Mouse (Mus musculus) c-Kit-positive CD71-negative TER-119-negative erythroid progenitor cells, embryonic 14.5 days (primary cell): ENCODE data around the gene Gp9.
"Not testable (repeated sequence)": the region's sequence is repeated elsewhere in the genome, so short reads cannot be mapped to it uniquely, and the experiment has no call there.

Experiments
- DNase-seq: peaks from one replicate; pipeline ENCODE4 v3.0.0-alpha.2; 2013; ENCODE audit warnings: low read depth

The Gp9 gene

DNA sequence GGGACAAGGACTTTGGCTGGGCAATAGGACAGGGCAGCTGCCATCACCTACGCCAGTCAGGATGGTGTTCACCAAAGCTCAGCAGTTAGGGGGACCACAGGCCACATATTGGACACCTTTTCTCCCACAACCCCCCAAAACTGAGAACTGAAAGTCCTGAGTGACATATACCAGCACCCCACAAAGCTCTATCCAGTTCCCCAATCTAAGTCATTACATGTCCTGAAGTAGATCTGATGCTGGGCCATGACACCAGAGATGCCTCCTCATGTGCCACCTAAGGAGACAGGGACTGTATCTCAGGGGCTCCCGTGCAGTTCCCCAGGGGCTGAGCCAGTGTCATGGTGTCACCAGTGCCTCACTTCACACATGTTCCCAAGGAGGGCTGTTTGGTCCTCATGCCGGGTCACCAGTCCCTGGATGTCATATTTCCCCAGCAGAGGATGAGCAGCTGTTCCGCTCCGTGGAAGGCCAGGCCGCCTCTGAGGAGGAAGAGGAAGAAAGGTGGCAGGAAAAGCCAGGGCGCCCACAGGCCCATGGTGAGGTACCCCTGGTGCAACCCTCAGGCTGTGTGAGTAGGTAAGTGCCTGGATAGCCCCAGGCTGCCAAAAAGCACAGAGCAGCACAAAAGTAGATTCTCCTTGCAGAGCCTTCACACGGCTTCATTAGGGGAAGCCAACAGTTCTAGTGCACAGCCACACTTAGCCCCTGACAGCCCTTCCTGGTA, 27.5 kb upstream of the Gp9 start:
- DNase-seq = no peak

DNA sequence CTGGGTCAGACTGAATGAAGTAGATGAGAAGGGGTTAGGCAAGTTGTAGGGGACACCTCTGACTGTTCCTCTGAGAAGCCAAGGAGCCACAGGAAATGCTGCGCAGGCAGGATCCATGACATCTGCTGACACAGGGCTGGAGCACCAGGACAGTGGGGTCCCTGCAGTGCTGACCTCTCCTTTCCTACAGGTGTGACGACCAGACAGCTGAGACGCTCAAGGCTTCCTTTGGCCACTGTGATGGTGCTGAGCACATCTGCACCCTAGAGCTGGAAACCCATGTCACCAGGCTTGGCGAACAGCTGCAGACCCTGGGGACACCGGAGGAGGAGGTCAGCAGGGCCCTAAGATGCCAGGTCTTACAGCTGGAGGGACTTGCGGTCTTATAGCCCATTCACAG, 26.3 kb upstream of the Gp9 start:
- DNase-seq = no peak

DNA sequence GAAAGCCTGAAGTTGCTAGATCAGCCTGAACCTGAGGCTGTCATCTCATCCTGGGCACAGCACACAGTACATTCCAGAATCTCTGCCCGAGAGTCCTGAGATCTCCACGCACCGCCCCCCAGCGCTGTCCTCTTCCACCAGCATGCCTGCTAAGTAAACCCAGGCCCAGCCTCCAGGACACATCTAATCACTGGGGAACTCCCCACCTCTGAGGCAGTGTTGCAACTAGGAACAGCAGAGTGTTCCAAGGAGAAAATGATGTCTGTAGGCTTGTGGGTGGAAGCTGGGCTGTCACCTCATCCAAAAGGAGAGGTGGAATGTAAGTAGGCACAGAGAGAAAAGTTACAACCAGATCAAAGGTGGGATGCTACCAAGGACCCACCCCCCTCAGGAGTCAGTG, 22.7 kb upstream of the Gp9 start:
- no peak for DNase-seq

DNA sequence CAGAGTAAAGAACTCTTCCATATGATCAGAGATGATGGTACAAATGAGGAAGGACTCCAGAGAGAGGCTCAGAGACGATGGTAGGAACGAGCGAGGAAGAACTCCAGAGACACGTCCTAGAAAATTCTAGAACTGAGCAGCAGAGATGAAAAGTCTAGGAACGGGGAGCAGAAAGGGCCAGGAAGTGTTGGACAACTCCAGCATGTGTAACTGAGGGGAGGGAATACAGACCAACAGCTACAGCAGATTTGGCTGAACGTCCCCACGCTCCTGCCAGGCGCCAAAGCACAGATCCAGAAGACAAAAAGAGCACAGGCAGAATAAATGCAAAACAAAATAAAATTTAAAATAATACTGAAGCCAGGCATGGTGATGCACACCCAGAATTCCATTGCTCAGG, 21.0 kb upstream of the Gp9 start:
- DNase-seq = no peak

DNA sequence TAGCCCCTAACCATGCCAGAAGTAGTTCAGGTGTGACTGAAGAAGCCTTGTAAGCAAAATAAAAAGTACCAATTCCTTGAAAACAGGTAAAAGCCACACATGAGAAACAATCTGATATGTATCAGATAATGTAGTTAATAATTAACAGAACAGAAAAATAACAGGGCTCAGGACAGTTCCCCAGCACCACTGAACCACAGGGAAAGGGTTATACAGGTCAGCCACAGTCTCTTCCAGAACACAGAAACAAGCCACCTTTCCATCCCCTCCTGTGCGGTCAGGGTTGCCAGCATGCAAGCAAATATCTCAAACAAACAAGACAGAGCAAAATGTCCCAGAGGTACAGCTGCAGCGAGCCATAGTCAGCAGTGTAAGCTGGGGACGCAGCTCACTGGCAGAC, 18.5 kb upstream of the Gp9 start:
- DNase-seq = no peak

DNA sequence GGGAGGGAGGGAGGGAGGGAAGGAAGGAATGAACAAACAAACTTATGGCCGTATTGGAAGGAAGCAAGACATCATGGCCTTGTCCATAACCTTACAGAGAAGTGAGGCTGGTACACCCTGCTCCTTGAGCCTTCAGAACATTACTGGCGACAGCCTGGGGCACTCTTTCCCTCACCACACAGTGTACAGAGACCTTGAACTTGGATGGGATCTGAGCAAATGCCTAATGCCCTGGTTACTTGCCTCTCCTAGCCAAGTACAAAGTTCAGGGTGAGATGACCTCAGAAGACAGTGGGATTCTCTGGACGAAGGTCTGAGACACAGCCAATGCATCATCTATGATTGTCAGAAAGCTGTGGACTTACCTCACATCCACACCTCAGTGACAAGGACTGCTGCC, 18.0 kb upstream of the Gp9 start:
- DNase-seq = no peak

DNA sequence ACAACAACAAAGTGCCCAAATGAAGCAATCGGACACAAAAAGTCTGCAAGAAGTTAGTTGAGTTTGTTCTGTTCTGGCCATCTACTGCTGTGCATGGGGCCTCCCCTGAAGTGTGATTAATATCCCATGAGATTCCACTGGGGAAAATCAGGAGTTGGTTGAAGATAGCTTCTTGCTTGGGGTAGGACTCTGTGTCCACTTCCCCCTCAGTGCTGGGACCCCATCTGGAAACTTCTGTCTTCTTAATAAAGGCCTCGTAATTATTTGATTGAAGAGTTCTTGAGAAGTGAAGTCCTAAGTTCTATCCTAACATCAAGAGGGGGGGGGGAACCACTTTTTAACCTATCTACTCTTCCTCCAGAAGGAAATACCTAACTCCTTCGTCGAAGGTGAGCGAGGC, 15.7 kb upstream of the Gp9 start:
- DNase-seq = no peak

DNA sequence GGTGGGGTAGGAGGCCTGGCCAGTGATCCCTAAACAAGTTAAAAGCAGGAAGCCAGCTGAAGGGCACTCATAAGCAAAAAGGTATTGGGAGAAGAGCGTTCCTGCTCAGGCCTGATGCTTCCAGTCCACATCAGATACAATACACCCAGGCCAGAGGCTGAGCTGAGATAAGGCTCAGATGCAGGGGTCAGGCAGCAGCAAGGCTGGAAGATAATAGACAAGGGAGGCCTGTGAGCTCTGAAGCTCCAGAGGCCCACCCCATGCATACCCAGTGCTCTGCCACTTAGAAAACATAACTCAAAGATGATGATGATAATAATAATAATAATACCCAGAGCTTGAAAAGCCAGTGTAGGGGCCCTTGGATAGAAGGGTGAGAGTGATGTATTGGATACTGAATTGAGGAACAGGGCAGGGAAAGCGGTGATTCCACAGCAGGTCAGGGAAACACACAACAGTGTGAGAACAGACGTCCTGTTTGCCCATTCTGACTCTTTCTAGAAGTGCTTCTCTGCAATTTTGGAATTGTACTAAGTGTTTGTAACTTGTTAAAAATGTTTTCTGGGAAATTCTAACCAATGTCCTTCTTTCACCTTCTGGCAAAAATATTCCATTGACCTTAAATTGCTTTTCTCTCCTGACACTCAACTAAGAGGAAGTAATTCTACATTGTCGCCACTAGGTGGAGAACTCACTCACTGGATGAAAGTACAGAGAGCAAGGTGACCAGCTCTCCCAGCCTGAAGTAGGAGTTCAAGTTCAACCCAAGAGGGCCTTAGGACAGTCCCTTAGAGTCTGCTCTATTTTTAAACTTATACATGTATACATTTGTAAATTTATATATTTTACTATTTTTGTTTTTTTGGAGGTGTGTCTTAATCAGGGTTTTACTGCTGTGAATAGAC, 14.2 kb upstream of the Gp9 start:
- DNase-seq = no peak

DNA sequence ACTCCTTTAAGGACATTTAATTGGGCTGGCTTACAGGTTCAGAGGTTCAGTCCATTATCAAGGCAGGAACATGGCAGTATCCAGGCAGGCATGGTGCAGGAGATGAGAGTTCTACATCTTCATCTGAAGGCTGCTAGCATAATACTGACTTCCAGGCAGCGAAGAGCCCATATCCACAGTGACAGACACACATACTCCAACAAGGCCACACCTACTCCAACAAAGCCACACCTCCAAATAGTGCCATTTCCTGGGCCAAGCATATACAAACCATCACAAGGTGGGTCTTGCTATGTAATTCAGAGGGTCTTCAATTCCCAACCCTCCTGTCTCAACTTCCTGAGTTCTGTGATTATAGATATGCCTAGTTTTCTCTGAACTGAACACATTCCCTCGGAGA, 13.6 kb upstream of the Gp9 start:
- DNase-seq = not testable (repeated sequence)

DNA sequence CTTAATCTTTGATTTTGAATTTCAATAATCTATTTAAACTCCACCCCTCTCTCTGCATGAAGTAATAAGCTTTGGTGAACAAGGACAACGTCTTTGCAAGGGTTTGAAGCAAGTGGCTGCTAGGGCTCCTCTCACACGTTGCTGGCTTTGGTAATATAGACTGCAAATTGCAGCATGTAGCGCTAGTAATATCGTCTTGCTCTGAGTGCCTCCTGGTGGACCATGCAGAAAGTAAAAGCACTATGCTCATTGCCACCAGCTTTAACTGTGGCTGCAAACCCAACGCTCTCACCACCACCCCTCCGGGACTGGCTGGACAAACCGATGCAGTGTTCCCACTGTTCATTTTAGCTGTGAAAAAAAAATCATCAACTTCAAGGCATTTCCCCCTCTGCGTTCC, 7.2 kb upstream of the Gp9 start:
- no peak for DNase-seq

DNA sequence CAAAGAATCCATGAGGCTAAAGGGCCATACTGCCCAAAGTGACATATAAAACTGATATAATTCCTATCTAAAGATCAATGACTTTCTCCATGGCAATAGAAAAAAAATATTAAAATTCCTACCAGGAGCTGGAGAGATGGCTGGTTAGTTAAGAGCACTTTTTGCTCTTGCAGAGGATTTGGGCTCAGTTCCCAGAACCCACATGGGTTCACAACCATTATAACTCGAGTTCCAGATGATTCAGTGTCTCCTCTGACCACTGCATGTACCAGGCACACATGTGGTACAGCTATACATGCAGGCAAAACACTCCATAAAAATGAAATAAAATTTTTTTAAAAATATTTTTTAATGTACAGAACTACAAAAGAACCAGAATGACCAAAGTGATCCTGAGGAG, 3.4 kb upstream of the Gp9 start:
- no peak for DNase-seq

DNA sequence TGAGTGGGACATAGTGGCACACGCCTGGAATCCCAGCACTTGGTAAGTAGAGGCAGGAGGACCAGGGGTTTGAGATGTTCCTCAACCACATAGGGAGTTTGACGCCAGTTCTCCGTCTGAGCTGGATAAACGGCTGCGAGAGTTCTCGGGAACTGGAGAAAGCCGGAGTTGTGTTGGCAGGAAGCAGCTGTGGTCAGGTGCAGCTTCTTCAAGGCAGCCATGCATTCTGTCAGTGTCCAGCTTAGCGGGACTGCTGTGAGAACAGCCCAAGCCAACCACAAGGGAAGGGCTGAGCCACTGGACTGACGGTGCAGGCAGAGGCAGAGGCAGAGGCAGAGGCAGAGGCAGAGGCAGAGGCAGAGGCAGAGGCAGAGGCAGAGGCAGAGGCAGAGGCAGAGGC, 3.0 kb upstream of the Gp9 start:
- DNase-seq = no peak

DNA sequence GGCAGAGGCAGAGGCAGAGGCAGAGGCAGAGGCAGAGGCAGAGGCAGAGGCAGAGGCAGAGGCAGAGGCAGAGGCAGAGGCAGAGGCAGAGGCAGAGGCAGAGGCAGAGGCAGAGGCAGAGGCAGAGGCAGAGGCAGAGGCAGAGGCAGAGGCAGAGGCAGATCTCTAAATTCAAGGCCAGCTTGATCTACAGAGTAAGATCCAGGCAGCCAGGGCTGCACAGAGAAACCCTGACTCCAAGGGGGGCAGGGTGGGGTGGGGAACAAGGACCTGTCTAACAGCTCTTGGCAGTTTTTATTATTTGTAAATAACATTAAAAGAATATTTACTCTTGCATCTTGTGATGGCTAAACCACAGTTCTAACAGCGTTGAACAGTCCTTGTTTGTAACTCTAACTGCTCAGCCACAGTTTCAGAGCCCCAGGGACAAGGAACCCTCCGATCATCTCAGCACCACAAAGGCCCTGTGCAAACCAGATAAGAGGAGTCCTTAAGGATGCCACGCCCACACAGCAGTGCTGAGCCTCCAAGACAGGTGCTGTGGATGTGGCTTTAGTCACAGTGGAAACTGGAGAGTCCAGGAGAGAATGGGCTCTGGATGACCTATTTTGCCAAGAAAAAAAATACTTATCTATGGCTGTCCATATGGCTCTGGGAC, 2.2 kb upstream of the Gp9 start:
- DNase-seq = peak; percentile 68

DNA sequence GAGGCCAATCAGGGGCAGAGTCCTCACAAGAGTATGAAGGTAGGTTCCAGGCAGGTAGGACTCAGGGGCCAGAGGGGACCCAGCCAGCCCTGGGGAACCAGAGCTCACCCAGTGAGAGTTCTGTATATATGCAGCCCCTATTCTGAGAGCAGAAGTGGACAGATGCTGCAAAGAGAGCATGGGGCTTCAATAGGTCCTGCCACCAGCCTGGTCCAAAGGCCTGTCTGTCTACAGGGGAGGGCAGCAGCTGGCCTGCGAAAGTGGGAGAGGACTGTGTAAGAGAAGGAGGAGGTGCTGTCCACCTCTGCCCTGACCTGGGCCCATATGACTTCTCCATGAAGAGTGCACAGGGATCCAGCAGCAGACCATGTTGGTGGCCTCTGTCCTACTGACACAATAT, 1.2 kb upstream of the Gp9 start:
- DNase-seq = no peak

DNA sequence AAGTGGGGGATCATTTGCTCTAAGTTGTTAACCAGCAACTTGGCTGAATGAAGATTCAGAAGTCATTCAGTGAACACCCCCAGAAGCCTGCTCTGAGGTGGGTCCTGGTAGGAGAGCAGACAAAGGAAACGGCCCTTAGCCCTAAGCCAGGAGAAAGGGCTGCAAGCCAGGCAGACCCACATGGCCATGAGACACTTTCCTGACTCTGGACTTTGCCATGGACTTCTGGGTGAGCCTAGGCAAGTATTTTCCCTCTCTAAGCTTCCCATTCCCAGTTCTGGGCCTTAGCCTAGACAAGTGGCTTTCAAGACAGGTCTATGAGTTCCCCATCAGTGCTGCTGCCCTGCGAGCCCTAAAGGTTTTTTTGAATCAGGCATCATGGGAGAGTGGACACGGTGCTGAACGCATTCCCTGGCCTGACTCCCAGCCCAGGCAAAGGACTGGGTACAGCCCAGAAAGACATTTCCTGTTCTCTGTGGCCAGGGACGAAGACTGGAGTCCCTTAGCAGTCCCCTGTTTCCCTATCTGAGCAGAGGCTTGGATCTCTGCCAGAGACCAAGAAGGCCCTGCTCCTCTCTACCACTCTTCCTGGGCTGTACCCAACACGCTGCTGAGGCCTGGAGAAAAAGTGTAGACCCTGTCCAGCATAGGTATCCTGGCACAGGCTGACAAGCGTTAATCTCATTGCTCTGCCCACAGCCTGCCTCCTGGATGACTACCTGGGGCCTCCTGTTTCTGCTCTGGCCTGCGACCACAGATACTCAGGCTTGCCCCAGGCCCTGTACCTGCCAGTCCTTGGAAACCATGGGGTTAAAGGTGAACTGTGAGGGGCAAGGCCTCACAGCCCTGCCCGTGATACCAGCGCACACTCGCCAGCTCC, 662 bp downstream of the Gp9 start:
- no peak for DNase-seq

DNA sequence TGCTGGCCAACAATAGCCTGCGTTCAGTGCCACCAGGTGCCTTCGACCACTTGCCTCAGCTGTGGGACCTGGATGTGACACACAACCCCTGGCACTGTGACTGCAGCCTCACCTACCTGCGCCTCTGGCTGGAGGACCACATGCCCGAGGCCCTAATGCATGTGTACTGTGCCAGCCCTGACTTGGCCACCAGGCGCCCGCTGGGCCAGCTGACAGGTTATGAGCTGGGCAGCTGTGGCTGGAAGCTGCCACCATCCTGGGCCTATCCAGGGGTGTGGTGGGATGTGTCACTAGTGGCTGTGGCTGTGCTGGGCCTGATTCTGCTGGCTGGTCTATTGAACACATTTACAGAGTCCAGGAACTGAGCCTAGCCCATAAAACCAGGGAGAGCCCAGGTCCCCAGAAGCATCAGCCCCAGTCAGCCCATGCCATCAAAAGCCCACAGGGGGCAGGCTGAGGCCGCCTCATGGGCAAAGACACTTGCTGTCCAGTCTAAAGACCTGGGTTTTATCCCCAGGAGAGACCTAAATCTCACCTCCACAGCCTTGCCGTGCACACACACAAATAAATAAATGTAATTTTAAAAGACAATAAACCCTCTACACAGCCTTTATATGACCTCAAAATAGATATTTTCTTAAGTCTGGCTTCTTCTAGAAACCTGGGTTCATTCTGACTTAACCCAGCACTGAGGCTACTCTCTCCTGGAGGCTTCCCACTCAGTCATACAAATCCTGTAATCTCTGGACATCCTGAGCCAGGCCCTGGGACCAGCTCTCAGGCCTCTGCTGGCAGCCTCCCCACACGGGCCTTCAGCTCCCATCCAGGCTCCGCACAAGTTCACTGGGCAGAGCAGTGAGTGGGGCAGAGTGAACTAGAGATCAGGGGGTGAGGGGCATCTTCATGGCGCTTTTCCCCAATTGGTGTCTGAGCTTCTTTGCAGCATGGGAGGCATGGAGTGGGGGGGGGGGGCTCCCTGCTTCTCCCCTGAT, 1.6 kb downstream of the Gp9 start:
- no peak for DNase-seq

DNA sequence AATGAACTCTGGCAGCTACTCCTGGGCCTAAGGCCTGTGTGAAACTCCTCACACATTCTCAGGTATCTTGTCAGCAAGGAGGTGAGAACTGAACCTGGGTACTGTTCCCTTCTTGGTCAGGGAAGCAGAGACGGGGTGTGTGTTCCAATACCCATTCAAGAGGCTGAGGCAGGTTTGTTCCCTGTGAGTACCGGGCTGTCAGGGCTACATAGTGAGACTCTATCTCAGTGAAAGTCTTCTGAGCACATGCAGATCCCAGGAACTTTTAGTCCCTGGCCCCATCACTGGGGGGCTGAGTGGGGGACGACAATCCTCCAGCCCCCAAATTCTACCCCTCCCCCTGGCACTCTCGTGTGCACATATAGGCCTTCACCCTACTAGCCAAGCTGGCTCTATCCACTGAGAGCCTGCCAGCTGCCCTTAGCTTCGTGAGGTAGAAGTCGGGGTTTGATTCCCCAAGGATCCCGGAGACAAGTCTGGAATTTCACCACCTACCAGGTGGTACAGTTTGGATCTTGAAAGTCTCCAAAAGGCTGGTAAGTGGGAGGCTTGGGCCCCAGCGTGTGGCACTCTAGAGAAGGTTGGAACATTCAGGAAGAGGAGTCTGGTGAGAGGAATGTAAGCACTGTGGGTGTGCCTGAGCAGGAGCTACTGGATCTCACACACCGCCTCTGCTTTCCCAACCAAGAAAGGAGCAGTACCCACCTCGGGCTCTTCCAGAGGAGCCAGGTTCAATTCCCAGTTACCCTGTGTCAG, 2.9 kb downstream of the Gp9 start:
- DNase-seq = no peak

DNA sequence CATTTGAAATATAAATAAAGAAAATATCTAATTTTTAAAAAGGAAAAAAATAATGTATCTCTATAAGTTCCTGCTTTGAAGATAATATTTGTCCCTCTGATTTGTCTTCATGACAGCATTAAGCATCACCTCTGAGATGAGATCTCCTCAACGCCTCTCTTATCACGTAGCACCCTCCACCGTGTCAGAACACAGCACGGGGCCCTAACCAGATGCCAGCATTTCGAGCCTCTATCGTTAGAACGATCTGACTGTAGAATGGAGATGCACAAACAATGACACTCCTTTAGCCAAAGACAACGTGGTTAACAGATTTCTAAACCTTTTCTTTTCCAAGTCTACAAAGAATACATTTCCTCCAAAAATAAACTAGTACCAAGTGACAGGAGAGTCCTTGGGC, 6.2 kb downstream of the Gp9 start:
- no peak for DNase-seq

DNA sequence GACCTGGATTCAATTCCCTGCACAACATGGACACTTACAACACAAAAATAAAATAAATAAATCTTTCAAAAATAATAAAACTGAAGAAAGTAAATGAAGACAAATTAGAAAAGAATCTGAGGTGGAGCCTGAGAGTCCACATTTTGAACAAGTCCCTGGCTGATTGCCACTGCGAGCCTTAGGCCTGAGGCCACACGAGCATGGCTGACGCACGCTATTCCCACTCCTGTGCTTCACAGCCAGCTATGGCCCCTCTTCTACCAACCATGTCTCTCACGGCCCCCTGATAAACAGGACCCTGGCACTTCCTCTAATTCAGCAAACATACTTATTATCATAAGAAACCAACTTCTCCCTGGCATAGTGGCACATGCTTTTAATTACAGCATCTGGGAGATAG, 8.7 kb downstream of the Gp9 start:
- DNase-seq = no peak
